Mouse (Mus musculus) megakaryocyte, embryonic 14.5 days (primary cell): Measurements from ENCODE around the gene Gpr18. TPM values are rescaled to one million over a fixed set of nuclear protein-coding genes. Genes with fewer than 3 reads are reported as not detected.
A peak's percentile ranks its signal among the peaks of the same experiment; 100 is the strongest.
"Not testable (repeated sequence)": the region's sequence is repeated elsewhere in the genome, so short reads cannot be mapped to it uniquely, and the experiment has no call there.

Experiments
- H3K27me3 ChIP-seq: replicated peaks from 2 replicates; pipeline ENCODE3; 2012; ENCODE audit warnings: inconsistent platforms
- H3K36me3 ChIP-seq: replicated peaks from 2 replicates; pipeline ENCODE3; 2012; ENCODE audit warnings: low read length, inconsistent platforms, mixed read lengths
- H3K4me1 ChIP-seq: 2 replicates; pipeline ENCODE4 v1.6.1; 2012; ENCODE audit warnings: inconsistent platforms
- H3K4me3 ChIP-seq: replicated peaks from 2 replicates; pipeline ENCODE3; 2012; ENCODE audit warnings: moderate library complexity, mild to moderate bottlenecking, inconsistent platforms
- H3K9me3 ChIP-seq: 2 replicates; pipeline ENCODE4 v1.6.1; 2012; ENCODE audit warnings: inconsistent platforms
- FLI1 ChIP-seq: IDR thresholded peaks from 2 replicates; pipeline ENCODE4 v1.6.1; 2012; ENCODE audit warnings: low read length, inconsistent platforms, mixed read lengths
- GATA1 ChIP-seq: IDR thresholded peaks from 3 replicates; pipeline ENCODE4 v1.6.1; 2012; ENCODE audit warnings: mixed read lengths, low read length, inconsistent platforms, borderline replicate concordance
- polyA plus RNA-seq: library from polyadenylated mRNA; stranded (reverse); fragments of >175 nt; gene quantifications from 2 replicates; pipeline ENCODE4 v1.2.3, GENCODE M21; 2012; ENCODE audit warnings: low replicate concordance; ENCODE audit not compliant: insufficient read depth

Gene Gpr18
- polyA plus RNA-seq, 1 experiment: 0.06 TPM

GRCm38 (mm10) chr14:121894511-121895135, 21.0 kb downstream of the Gpr18 start:
- Histone ChIP-seq H3K9me3 (no peaks in the 10 kb centered on the region), H3K27me3 (no peaks in the 10 kb centered on the region), H3K4me1 (peaks cover 21% of the 10 kb centered on the region), H3K36me3 (peaks cover 16% of the 10 kb centered on the region), H3K4me3 (no peak overlapping the region)
- TF ChIP-seq GATA1 (no peak), FLI1 (no peak)

- Histone ChIP-seq H3K36me3 (peaks cover 16% of the 10 kb centered on the region), H3K27me3 (no peaks in the 10 kb centered on the region), H3K9me3 (no peaks in the 10 kb centered on the region), H3K4me1 (peaks cover 14% of the 10 kb centered on the region), H3K4me3 (no peak overlapping the region)
- no peak for TF ChIP-seq FLI1
- no peak for TF ChIP-seq GATA1
Observed at GRCm38 (mm10) chr14:121893747-121894146, 21.8 kb downstream of the Gpr18 start.

GRCm38 (mm10) chr14:121884150-121884797, 31.3 kb downstream of the Gpr18 start:
- peaks cover 68% of the 10 kb centered on the region for H3K4me1 ChIP-seq
- no peak overlapping the region for H3K4me3 ChIP-seq
- H3K9me3 ChIP-seq: no peaks in the 10 kb centered on the region
- H3K36me3 ChIP-seq: peaks cover 17% of the 10 kb centered on the region
- no peak for TF ChIP-seq FLI1
- no peak for TF ChIP-seq GATA1
- H3K27me3 ChIP-seq: no peaks in the 10 kb centered on the region

GRCm38 (mm10) chr14:121881211-121881610, 34.4 kb downstream of the Gpr18 start:
- peaks cover 17% of the 10 kb centered on the region for H3K36me3 ChIP-seq

GRCm38 (mm10) chr14:121879266-121879840, 36.2 kb downstream of the Gpr18 start:
- no peak for TF ChIP-seq FLI1
- no peak for TF ChIP-seq GATA1
- Histone ChIP-seq H3K27me3 (no peaks in the 10 kb centered on the region), H3K36me3 (peaks cover 11% of the 10 kb centered on the region), H3K9me3 (no peaks in the 10 kb centered on the region), H3K4me1 (peaks cover 48% of the 10 kb centered on the region), H3K4me3 (peak overlapping the region; percentile 96)

More at GRCm38 (mm10) chr14:121881211-121881610, 34.4 kb downstream of the Gpr18 start:
- Histone ChIP-seq H3K27me3 (no peaks in the 10 kb centered on the region), H3K4me1 (peaks cover 63% of the 10 kb centered on the region), H3K9me3 (no peaks in the 10 kb centered on the region), H3K4me3 (no peak overlapping the region)
- TF ChIP-seq GATA1 (no peak), FLI1 (no peak)

- no peak for TF ChIP-seq GATA1
- TF ChIP-seq FLI1: no peak
- H3K4me1 ChIP-seq: peaks cover 47% of the 10 kb centered on the region
- H3K36me3 ChIP-seq: peaks cover 11% of the 10 kb centered on the region
- H3K27me3 ChIP-seq: peaks cover under 1% of the 10 kb centered on the region
- H3K4me3 ChIP-seq: peak overlapping the region; percentile 96
- no peaks in the 10 kb centered on the region for H3K9me3 ChIP-seq
Observed at GRCm38 (mm10) chr14:121878859-121879206, 36.7 kb downstream of the Gpr18 start.

GRCm38 (mm10) chr14:121878176-121878858, 37.3 kb downstream of the Gpr18 start, which contains the start of gene Ubac2:
TSS of gene Ubac2 (plus strand) at chr14:121878620.
- Histone ChIP-seq H3K4me1 (peaks cover 43% of the 10 kb centered on the region), H3K4me3 (peak within 1 kb of the TSS; percentile 96), H3K9me3 (no peaks in the 10 kb centered on the region), H3K27me3 (peaks cover 2% of the 10 kb centered on the region), H3K36me3 (peaks cover 11% of the 10 kb centered on the region)
- peak; percentile 76 for TF ChIP-seq FLI1
- no peak for TF ChIP-seq GATA1

- Histone ChIP-seq H3K9me3 (no peaks in the 10 kb centered on the region), H3K4me1 (peaks cover 36% of the 10 kb centered on the region), H3K27me3 (peaks cover 2% of the 10 kb centered on the region), H3K36me3 (peaks cover 11% of the 10 kb centered on the region), H3K4me3 (peak overlapping the region; percentile 96)
- TF ChIP-seq GATA1 (no peak), FLI1 (no peak)
Observed at GRCm38 (mm10) chr14:121877640-121878039, 37.9 kb downstream of the Gpr18 start.

- H3K4me1 ChIP-seq: peaks cover 28% of the 10 kb centered on the region
Observed at GRCm38 (mm10) chr14:121876860-121877259, 38.7 kb downstream of the Gpr18 start.

GRCm38 (mm10) chr14:121876190-121876589, 39.4 kb downstream of the Gpr18 start:
- H3K9me3 ChIP-seq, H3K27me3 ChIP-seq, H3K36me3 ChIP-seq, H3K4me3 ChIP-seq: not testable (repeated sequence)
- peaks cover 25% of the 10 kb centered on the region for H3K4me1 ChIP-seq

More at GRCm38 (mm10) chr14:121876860-121877259, 38.7 kb downstream of the Gpr18 start:
- no peaks in the 10 kb centered on the region for H3K9me3 ChIP-seq
- H3K36me3 ChIP-seq: peaks cover 7% of the 10 kb centered on the region
- peaks cover 2% of the 10 kb centered on the region for H3K27me3 ChIP-seq
- H3K4me3 ChIP-seq: no peak overlapping the region
- TF ChIP-seq GATA1: no peak
- TF ChIP-seq FLI1: no peak
